Mouse (Mus musculus): ENCODE results near the gene Ppil1. TPM values are rescaled to one million over a fixed set of nuclear protein-coding genes. Genes with fewer than 3 reads are reported as not detected.
A peak's percentile ranks its signal among the peaks of the same experiment; 100 is the strongest.
"Not testable (repeated sequence)": the region's sequence is repeated elsewhere in the genome, so short reads cannot be mapped to it uniquely, and the experiment has no call there.

Ppil1 gene
- polyA plus RNA-seq, 1 experiment from 2014 or later: 112 TPM

GRCm38 (mm10) chr17:29261603-29262258, 2.3 kb downstream of the Ppil1 start:
- WGBS: 90% methylated on average over 22 of the region's 22 CpGs
- peaks cover 33% of the 10 kb centered on the region for H3K36me3 ChIP-seq (ENCODE audit: control insufficient read depth, insufficient read depth, low read length)
- no peak overlapping the region for H3K4me3 ChIP-seq (replicated peaks; ENCODE audit: low read depth, low read length)
- no peak for ATAC-seq (ENCODE audit: low FRiP score, low TSS enrichment)
- H3K4me2 ChIP-seq (ENCODE audit: low read length): no peak overlapping the region
- peaks cover 16% of the 10 kb centered on the region for H3K4me1 ChIP-seq (ENCODE audit: control insufficient read depth, insufficient read depth, low read length)
- DNase-seq: no peak
- H3K9me3 ChIP-seq (ENCODE audit: control insufficient read depth, low read length): no peaks in the 10 kb centered on the region
- H3K27ac ChIP-seq (replicated peaks; ENCODE audit: low read depth, low read length): no peak overlapping the region
- H3K27me3 ChIP-seq (ENCODE audit: control insufficient read depth, insufficient read depth, low read length): no peaks in the 10 kb centered on the region
- no peak overlapping the region for H3K9ac ChIP-seq (replicated peaks; ENCODE audit: low read length)

GRCm38 (mm10) chr17:29260501-29260900, 3.5 kb downstream of the Ppil1 start:
- Histone ChIP-seq H3K4me1 (ENCODE audit: control insufficient read depth, insufficient read depth, low read length) (peaks cover 16% of the 10 kb centered on the region), H3K36me3 (ENCODE audit: control insufficient read depth, insufficient read depth, low read length) (peaks cover 40% of the 10 kb centered on the region), H3K4me3 (replicated peaks; ENCODE audit: low read depth, low read length) (no peak overlapping the region), H3K27me3 (ENCODE audit: control insufficient read depth, insufficient read depth, low read length) (no peaks in the 10 kb centered on the region), H3K9me3 (ENCODE audit: control insufficient read depth, low read length) (no peaks in the 10 kb centered on the region), H3K27ac (replicated peaks; ENCODE audit: low read depth, low read length) (no peak overlapping the region), H3K4me2 (ENCODE audit: low read length) (no peak overlapping the region), H3K9ac (replicated peaks; ENCODE audit: low read length) (no peak overlapping the region)
- no peak for DNase-seq
- WGBS: 86% methylated on average over 15 of the region's 15 CpGs
- ATAC-seq (ENCODE audit: low FRiP score, low TSS enrichment): no peak

- Histone ChIP-seq H3K9ac (replicated peaks; ENCODE audit: low read length) (peak overlapping the region; percentile 7; the same call in 1 of the 2 replicates), H3K27ac (replicated peaks; ENCODE audit: low read depth, low read length) (no peak overlapping the region), H3K4me3 (replicated peaks; ENCODE audit: low read depth, low read length) (no peak overlapping the region), H3K4me1 (ENCODE audit: control insufficient read depth, insufficient read depth, low read length) (peaks cover 15% of the 10 kb centered on the region), H3K27me3 (ENCODE audit: control insufficient read depth, insufficient read depth, low read length) (no peaks in the 10 kb centered on the region), H3K9me3 (ENCODE audit: control insufficient read depth, low read length) (no peaks in the 10 kb centered on the region), H3K4me2 (ENCODE audit: low read length) (no peak overlapping the region), H3K36me3 (ENCODE audit: control insufficient read depth, insufficient read depth, low read length) (peaks cover 42% of the 10 kb centered on the region)
- DNase-seq: peak; percentile 87
- 0 out of 2 replicates have a peak, but pooled peaks have one; percentile 63 for ATAC-seq (ENCODE audit: low FRiP score, low TSS enrichment)
- 5% methylated on average over 3 of the region's 3 CpGs for WGBS
Measured at GRCm38 (mm10) chr17:29259489-29259888, 4.5 kb downstream of the Ppil1 start.

GRCm38 (mm10) chr17:29258921-29259320, 5.1 kb downstream of the Ppil1 start:
- WGBS: 99% methylated on average over 2 of the region's 2 CpGs
- H3K27ac ChIP-seq (replicated peaks; ENCODE audit: low read depth, low read length): no peak overlapping the region
- DNase-seq (no peak), ATAC-seq (ENCODE audit: low FRiP score, low TSS enrichment) (no peak)
- H3K36me3 ChIP-seq (ENCODE audit: control insufficient read depth, insufficient read depth, low read length): peaks cover 48% of the 10 kb centered on the region
- H3K9ac ChIP-seq (replicated peaks; ENCODE audit: low read length): peak overlapping the region; percentile 7; the same call in 1 of the 2 replicates
- H3K4me1 ChIP-seq (ENCODE audit: control insufficient read depth, insufficient read depth, low read length): peaks cover 11% of the 10 kb centered on the region
- H3K4me2 ChIP-seq (ENCODE audit: low read length): no peak overlapping the region
- H3K27me3 ChIP-seq (ENCODE audit: control insufficient read depth, insufficient read depth, low read length): no peaks in the 10 kb centered on the region
- H3K9me3 ChIP-seq (ENCODE audit: control insufficient read depth, low read length): no peaks in the 10 kb centered on the region
- H3K4me3 ChIP-seq (replicated peaks; ENCODE audit: low read depth, low read length): no peak overlapping the region

- Histone ChIP-seq H3K27me3 (ENCODE audit: control insufficient read depth, insufficient read depth, low read length) (no peaks in the 10 kb centered on the region), H3K27ac (replicated peaks; ENCODE audit: low read depth, low read length) (no peak overlapping the region), H3K36me3 (ENCODE audit: control insufficient read depth, insufficient read depth, low read length) (peaks cover 48% of the 10 kb centered on the region), H3K4me3 (replicated peaks; ENCODE audit: low read depth, low read length) (no peak overlapping the region), H3K9me3 (ENCODE audit: control insufficient read depth, low read length) (no peaks in the 10 kb centered on the region), H3K9ac (replicated peaks; ENCODE audit: low read length) (no peak overlapping the region), H3K4me1 (ENCODE audit: control insufficient read depth, insufficient read depth, low read length) (peaks cover 10% of the 10 kb centered on the region), H3K4me2 (ENCODE audit: low read length) (no peak overlapping the region)
- 93% methylated on average over 10 of the region's 10 CpGs for WGBS
- no peak for DNase-seq
- ATAC-seq (ENCODE audit: low FRiP score, low TSS enrichment): no peak
Measured at GRCm38 (mm10) chr17:29258025-29258558, 5.9 kb downstream of the Ppil1 start.

- Histone ChIP-seq H3K9ac (replicated peaks; ENCODE audit: low read length) (no peak overlapping the region), H3K4me3 (replicated peaks; ENCODE audit: low read depth, low read length) (no peak overlapping the region), H3K27me3 (ENCODE audit: control insufficient read depth, insufficient read depth, low read length) (no peaks in the 10 kb centered on the region), H3K4me1 (ENCODE audit: control insufficient read depth, insufficient read depth, low read length) (0 out of 2 replicates have a peak, but pooled peaks cover under 1% of the 10 kb centered on the region), H3K27ac (replicated peaks; ENCODE audit: low read depth, low read length) (no peak overlapping the region), H3K4me2 (ENCODE audit: low read length) (no peak overlapping the region), H3K36me3 (ENCODE audit: control insufficient read depth, insufficient read depth, low read length) (peaks cover 54% of the 10 kb centered on the region), H3K9me3 (ENCODE audit: control insufficient read depth, low read length) (no peaks in the 10 kb centered on the region)
- no peak for DNase-seq
- no peak for ATAC-seq (ENCODE audit: low FRiP score, low TSS enrichment)
- 93% methylated on average over 10 of the region's 10 CpGs for WGBS
Measured at GRCm38 (mm10) chr17:29257001-29257511, 6.9 kb downstream of the Ppil1 start.

GRCm38 (mm10) chr17:29256507-29256906, 7.5 kb downstream of the Ppil1 start:
- H3K9me3 ChIP-seq (ENCODE audit: control insufficient read depth, low read length): no peaks in the 10 kb centered on the region
- H3K36me3 ChIP-seq (ENCODE audit: control insufficient read depth, insufficient read depth, low read length): peaks cover 59% of the 10 kb centered on the region
- 82% methylated on average over 6 of the region's 6 CpGs for WGBS
- H3K27me3 ChIP-seq (ENCODE audit: control insufficient read depth, insufficient read depth, low read length): no peaks in the 10 kb centered on the region
- no peak for DNase-seq
- H3K4me2 ChIP-seq (ENCODE audit: low read length): no peak overlapping the region
- peaks cover 6% of the 10 kb centered on the region; the same call in 1 of the 2 replicates for H3K4me1 ChIP-seq (ENCODE audit: control insufficient read depth, insufficient read depth, low read length)
- no peak overlapping the region for H3K9ac ChIP-seq (replicated peaks; ENCODE audit: low read length)
- H3K4me3 ChIP-seq (replicated peaks; ENCODE audit: low read depth, low read length): no peak overlapping the region
- H3K27ac ChIP-seq (replicated peaks; ENCODE audit: low read depth, low read length): no peak overlapping the region
- ATAC-seq (ENCODE audit: low FRiP score, low TSS enrichment): no peak

- H3K27ac ChIP-seq (replicated peaks; ENCODE audit: low read depth, low read length); H3K9ac ChIP-seq (replicated peaks; ENCODE audit: low read length); H3K4me3 ChIP-seq (replicated peaks; ENCODE audit: low read depth, low read length); H3K4me1 ChIP-seq (ENCODE audit: control insufficient read depth, insufficient read depth, low read length); DNase-seq; H3K9me3 ChIP-seq (ENCODE audit: control insufficient read depth, low read length); H3K27me3 ChIP-seq (ENCODE audit: control insufficient read depth, insufficient read depth, low read length); H3K4me2 ChIP-seq (ENCODE audit: low read length); ATAC-seq (ENCODE audit: low FRiP score, low TSS enrichment): not testable (repeated sequence)
- 88% methylated on average over 6 of the region's 6 CpGs for WGBS
- H3K36me3 ChIP-seq (ENCODE audit: control insufficient read depth, insufficient read depth, low read length): peaks cover 61% of the 10 kb centered on the region
Measured at GRCm38 (mm10) chr17:29254784-29255183, 9.2 kb downstream of the Ppil1 start.

GRCm38 (mm10) chr17:29253684-29254083, 10.3 kb downstream of the Ppil1 start:
- Histone ChIP-seq H3K36me3 (ENCODE audit: control insufficient read depth, insufficient read depth, low read length) (peaks cover 65% of the 10 kb centered on the region), H3K27me3 (ENCODE audit: control insufficient read depth, insufficient read depth, low read length) (no peaks in the 10 kb centered on the region), H3K4me2 (ENCODE audit: low read length) (no peak overlapping the region), H3K4me3 (replicated peaks; ENCODE audit: low read depth, low read length) (no peak overlapping the region), H3K4me1 (ENCODE audit: control insufficient read depth, insufficient read depth, low read length) (peaks cover 6% of the 10 kb centered on the region; the same call in 1 of the 2 replicates), H3K27ac (replicated peaks; ENCODE audit: low read depth, low read length) (no peak overlapping the region), H3K9ac (replicated peaks; ENCODE audit: low read length) (no peak overlapping the region), H3K9me3 (ENCODE audit: control insufficient read depth, low read length) (no peaks in the 10 kb centered on the region)
- DNase-seq: no peak
- ATAC-seq (ENCODE audit: low FRiP score, low TSS enrichment): no peak
- WGBS: 85% methylated on average over 9 of the region's 9 CpGs
